Mouse (Mus musculus): ENCODE results near the gene Slco3a1. TPM values are rescaled to one million over a fixed set of nuclear protein-coding genes. Genes with fewer than 3 reads are reported as not detected.

Slco3a1 gene
- polyA plus RNA-seq, 1 experiment from 2014 or later = 1.2 TPM

GRCm38 (mm10) chr7:74456781-74457180 lies 97.8 kb downstream of the Slco3a1 start:
- Histone ChIP-seq H3K27me3 (no peaks in the 10 kb centered on the region), H3K9ac (no peak overlapping the region), H3K9me3 (replicated peaks) (no peaks in the 10 kb centered on the region), H3K4me3 (replicated peaks) (no peak overlapping the region), H3K4me1 (replicated peaks) (no peaks in the 10 kb centered on the region), H3K36me3 (no peaks in the 10 kb centered on the region), H3K27ac (no peak overlapping the region), H3K4me2 (no peak overlapping the region)
- WGBS (ENCODE audit: insufficient replicate concordance) = 60% methylated on average over 2 of the region's 2 CpGs
- ATAC-seq (ENCODE audit: low read depth) (no peak), DNase-seq (no peak)

GRCm38 (mm10) chr7:74451047-74451446 lies 103.5 kb downstream of the Slco3a1 start:
- ATAC-seq (ENCODE audit: low read depth) (no peak), DNase-seq (no peak)
- Histone ChIP-seq H3K9ac (no peak overlapping the region), H3K4me3 (replicated peaks) (no peak overlapping the region), H3K4me2 (no peak overlapping the region), H3K27me3 (no peaks in the 10 kb centered on the region), H3K27ac (no peak overlapping the region), H3K36me3 (no peaks in the 10 kb centered on the region), H3K4me1 (replicated peaks) (no peaks in the 10 kb centered on the region), H3K9me3 (replicated peaks) (no peaks in the 10 kb centered on the region)
- 46% methylated on average over 2 of the region's 2 CpGs for WGBS (ENCODE audit: insufficient replicate concordance)

- Histone ChIP-seq H3K4me3 (replicated peaks) (no peak overlapping the region), H3K4me1 (replicated peaks) (no peaks in the 10 kb centered on the region), H3K27ac (no peak overlapping the region), H3K9ac (no peak overlapping the region), H3K9me3 (replicated peaks) (no peaks in the 10 kb centered on the region), H3K36me3 (no peaks in the 10 kb centered on the region), H3K27me3 (no peaks in the 10 kb centered on the region), H3K4me2 (no peak overlapping the region)
- 48% methylated on average over 1 of the region's 1 CpGs for WGBS (ENCODE audit: insufficient replicate concordance)
- no peak for DNase-seq
- no peak for ATAC-seq (ENCODE audit: low read depth)
Observed at GRCm38 (mm10) chr7:74449802-74450201, 104.8 kb downstream of the Slco3a1 start.

- H3K36me3 ChIP-seq = no peaks in the 10 kb centered on the region
- no peak for ATAC-seq (ENCODE audit: low read depth)
- no peak overlapping the region for H3K27ac ChIP-seq
- DNase-seq = no peak
- no peaks in the 10 kb centered on the region for H3K9me3 ChIP-seq (replicated peaks)
- no peak overlapping the region for H3K4me3 ChIP-seq (replicated peaks)
- H3K27me3 ChIP-seq = no peaks in the 10 kb centered on the region
- 45% methylated on average over 2 of the region's 2 CpGs for WGBS (ENCODE audit: insufficient replicate concordance)
- H3K4me1 ChIP-seq (replicated peaks) = no peaks in the 10 kb centered on the region
- no peak overlapping the region for H3K4me2 ChIP-seq
- H3K9ac ChIP-seq = no peak overlapping the region
Observed at GRCm38 (mm10) chr7:74447781-74448180, 106.8 kb downstream of the Slco3a1 start.

GRCm38 (mm10) chr7:74445148-74445547 lies 109.4 kb downstream of the Slco3a1 start:
- no peak overlapping the region for H3K4me3 ChIP-seq (replicated peaks)
- H3K9me3 ChIP-seq (replicated peaks) = no peaks in the 10 kb centered on the region
- H3K4me2 ChIP-seq = no peak overlapping the region
- no peak overlapping the region for H3K27ac ChIP-seq
- WGBS (ENCODE audit: insufficient replicate concordance) = 55% methylated on average over 5 of the region's 5 CpGs
- no peak for DNase-seq
- no peak overlapping the region for H3K9ac ChIP-seq
- no peaks in the 10 kb centered on the region for H3K36me3 ChIP-seq
- H3K4me1 ChIP-seq (replicated peaks) = no peaks in the 10 kb centered on the region
- no peaks in the 10 kb centered on the region for H3K27me3 ChIP-seq
- no peak for ATAC-seq (ENCODE audit: low read depth)

GRCm38 (mm10) chr7:74442380-74442779 lies 112.2 kb downstream of the Slco3a1 start:
- 17% methylated on average over 5 of the region's 5 CpGs for WGBS (ENCODE audit: insufficient replicate concordance)
- no peak overlapping the region for H3K4me2 ChIP-seq

GRCm38 (mm10) chr7:74437534-74437933 lies 117.0 kb downstream of the Slco3a1 start:
- Histone ChIP-seq H3K27ac (no peak overlapping the region), H3K27me3 (no peaks in the 10 kb centered on the region), H3K9ac (no peak overlapping the region), H3K36me3 (no peaks in the 10 kb centered on the region), H3K9me3 (replicated peaks) (no peaks in the 10 kb centered on the region), H3K4me2 (no peak overlapping the region), H3K4me3 (replicated peaks) (no peak overlapping the region), H3K4me1 (replicated peaks) (no peaks in the 10 kb centered on the region)
- ATAC-seq (ENCODE audit: low read depth) (no peak), DNase-seq (no peak)
- 33% methylated on average over 1 of the region's 1 CpGs for WGBS (ENCODE audit: insufficient replicate concordance)

More at GRCm38 (mm10) chr7:74442380-74442779, 112.2 kb downstream of the Slco3a1 start:
- Histone ChIP-seq H3K9me3 (replicated peaks) (no peaks in the 10 kb centered on the region), H3K27me3 (no peaks in the 10 kb centered on the region), H3K27ac (no peak overlapping the region), H3K4me3 (replicated peaks) (no peak overlapping the region), H3K4me1 (replicated peaks) (no peaks in the 10 kb centered on the region), H3K36me3 (no peaks in the 10 kb centered on the region), H3K9ac (no peak overlapping the region)
- ATAC-seq (ENCODE audit: low read depth) (no peak), DNase-seq (no peak)

- no peaks in the 10 kb centered on the region for H3K36me3 ChIP-seq
- WGBS (ENCODE audit: insufficient replicate concordance) = 62% methylated on average over 2 of the region's 2 CpGs
Observed at GRCm38 (mm10) chr7:74436642-74437041, 117.9 kb downstream of the Slco3a1 start.

GRCm38 (mm10) chr7:74432950-74433349 lies 121.6 kb downstream of the Slco3a1 start:
- H3K4me1 ChIP-seq (replicated peaks) = no peaks in the 10 kb centered on the region
- H3K9me3 ChIP-seq (replicated peaks) = no peaks in the 10 kb centered on the region
- H3K4me3 ChIP-seq (replicated peaks) = no peak overlapping the region
- H3K36me3 ChIP-seq = no peaks in the 10 kb centered on the region
- no peak overlapping the region for H3K9ac ChIP-seq
- no peak for DNase-seq
- 50% methylated on average over 2 of the region's 2 CpGs for WGBS (ENCODE audit: insufficient replicate concordance)
- no peak overlapping the region for H3K4me2 ChIP-seq
- H3K27me3 ChIP-seq = no peaks in the 10 kb centered on the region
- no peak for ATAC-seq (ENCODE audit: low read depth)
- no peak overlapping the region for H3K27ac ChIP-seq

More at GRCm38 (mm10) chr7:74436642-74437041, 117.9 kb downstream of the Slco3a1 start:
- Histone ChIP-seq H3K4me1 (replicated peaks) (no peaks in the 10 kb centered on the region), H3K9me3 (replicated peaks) (no peaks in the 10 kb centered on the region), H3K27ac (no peak overlapping the region), H3K9ac (no peak overlapping the region), H3K27me3 (no peaks in the 10 kb centered on the region), H3K4me3 (replicated peaks) (no peak overlapping the region), H3K4me2 (no peak overlapping the region)
- ATAC-seq (ENCODE audit: low read depth) (no peak), DNase-seq (no peak)

GRCm38 (mm10) chr7:74429252-74429651 lies 125.3 kb downstream of the Slco3a1 start:
- Histone ChIP-seq H3K4me3 (replicated peaks) (no peak overlapping the region), H3K4me1 (replicated peaks) (no peaks in the 10 kb centered on the region), H3K9me3 (replicated peaks) (no peaks in the 10 kb centered on the region), H3K27ac (no peak overlapping the region), H3K36me3 (no peaks in the 10 kb centered on the region), H3K4me2 (no peak overlapping the region), H3K9ac (no peak overlapping the region), H3K27me3 (no peaks in the 10 kb centered on the region)
- 72% methylated on average over 3 of the region's 3 CpGs for WGBS (ENCODE audit: insufficient replicate concordance)
- ATAC-seq (ENCODE audit: low read depth) (no peak), DNase-seq (no peak)

- H3K4me2 ChIP-seq = no peak overlapping the region
- H3K27me3 ChIP-seq = no peaks in the 10 kb centered on the region
- no peak overlapping the region for H3K27ac ChIP-seq
- no peak for ATAC-seq (ENCODE audit: low read depth)
- H3K4me3 ChIP-seq (replicated peaks) = no peak overlapping the region
- H3K9me3 ChIP-seq (replicated peaks) = no peaks in the 10 kb centered on the region
- no peak for DNase-seq
- no peaks in the 10 kb centered on the region for H3K36me3 ChIP-seq
- no peak overlapping the region for H3K9ac ChIP-seq
- 11% methylated on average over 1 of the region's 1 CpGs for WGBS (ENCODE audit: insufficient replicate concordance)
- no peaks in the 10 kb centered on the region for H3K4me1 ChIP-seq (replicated peaks)
Observed at GRCm38 (mm10) chr7:74427135-74427534, 127.4 kb downstream of the Slco3a1 start.

GRCm38 (mm10) chr7:74425941-74426340 lies 128.6 kb downstream of the Slco3a1 start:
- no peaks in the 10 kb centered on the region for H3K9me3 ChIP-seq (replicated peaks)
- H3K36me3 ChIP-seq = no peaks in the 10 kb centered on the region
- no peak overlapping the region for H3K9ac ChIP-seq
- H3K4me2 ChIP-seq = no peak overlapping the region
- no peak overlapping the region for H3K27ac ChIP-seq
- H3K27me3 ChIP-seq = no peaks in the 10 kb centered on the region
- DNase-seq = no peak
- H3K4me3 ChIP-seq (replicated peaks) = no peak overlapping the region
- no peak for ATAC-seq (ENCODE audit: low read depth)
- no peaks in the 10 kb centered on the region for H3K4me1 ChIP-seq (replicated peaks)
- WGBS (ENCODE audit: insufficient replicate concordance) = 61% methylated on average over 1 of the region's 1 CpGs

Data from liver, embryonic 13.5 days (tissue).